Mouse (Mus musculus) C2C12 (cell line): Measurements from ENCODE around the gene Cmss1.

ENCODE experiments used
- CTCF ChIP-seq: IDR thresholded peaks from one replicate; pipeline ENCODE4 v1.5.1; 2011; ENCODE audit not compliant: control insufficient read depth, insufficient read depth, insufficient read length
- USF1 ChIP-seq: IDR thresholded peaks from one replicate; pipeline ENCODE4 v1.6.1; 2011; ENCODE audit warnings: low read depth, mild to moderate bottlenecking, control low read depth, moderate library complexity

GRCm38 (mm10) chr16:57553235-57553634, 53.4 kb downstream of the Cmss1 start:
- no peak for TF ChIP-seq CTCF
- TF ChIP-seq USF1 = no peak
